Mouse (Mus musculus) liver, embryonic 12.5 days (tissue): Measurements from ENCODE around the gene Grk6. TPM values are rescaled to one million over a fixed set of nuclear protein-coding genes. Genes with fewer than 3 reads are reported as not detected.

Experiments
- ATAC-seq: fragments of 200-750 bp; cut with Nextera tagmentation; 2 replicates; pipeline ENCODE4 v1.8.0; 2017; ENCODE audit warnings: moderate number of reproducible peaks, mild to moderate bottlenecking, moderate library complexity
- H3K27ac ChIP-seq: fragments of 300-500 bp; sonication (generic); 2 replicates; pipeline ENCODE4 v1.5.1; 2016; ENCODE audit warnings: mild to moderate bottlenecking
- H3K27me3 ChIP-seq: fragments of 300-500 bp; sonication (generic); replicated peaks from 2 replicates; pipeline ENCODE4 v1.6.1; 2016; ENCODE audit warnings: mild to moderate bottlenecking, moderate library complexity
- H3K36me3 ChIP-seq: fragments of 300-500 bp; sonication (generic); 2 replicates; pipeline ENCODE4 v1.6.1; 2016; ENCODE audit warnings: mild to moderate bottlenecking, moderate library complexity
- H3K4me1 ChIP-seq: fragments of 300-500 bp; sonication (generic); 2 replicates; pipeline ENCODE4 v1.6.1; 2016
- H3K4me2 ChIP-seq: fragments of 300-500 bp; sonication (generic); 2 replicates; pipeline ENCODE4 v1.6.1; 2016; ENCODE audit warnings: mild to moderate bottlenecking, moderate library complexity
- H3K4me3 ChIP-seq: fragments of 300-500 bp; sonication (generic); 2 replicates; pipeline ENCODE4 v1.5.1; 2016; ENCODE audit warnings: mild to moderate bottlenecking, moderate library complexity
- H3K9ac ChIP-seq: fragments of 300-500 bp; sonication (generic); 2 replicates; pipeline ENCODE4 v1.6.1; 2016; ENCODE audit warnings: mild to moderate bottlenecking, moderate library complexity
- H3K9me3 ChIP-seq: fragments of 300-500 bp; sonication (generic); replicated peaks from 2 replicates; pipeline ENCODE4 v1.6.1; 2016; ENCODE audit warnings: mild to moderate bottlenecking, moderate library complexity
- WGBS: fragments of 180-500 bp; shearing (Covaris S2); methylation state at CpG from one replicate; pipeline ENCODE4 v1.1.7; 2016; ENCODE audit not compliant: insufficient replicate concordance; 5-methylcytosine and 5-hydroxymethylcytosine counted together
- microRNA-seq: library from miRNA; unstranded; fragments of <30 nt; microRNA quantifications from one replicate; pipeline ENCODE4, GENCODE M21; 2017
- polyA plus RNA-seq: library from polyadenylated mRNA; unstranded; fragments of >200 nt; fragmentation: Nextera tagmentation; extraction: Ambion mirVana; gene quantifications from 2 replicates; pipeline ENCODE4 v1.2.1, GENCODE M21; 2016

Gene Grk6
- polyA plus RNA-seq, 1 experiment from 2014 or later, result 44.6 TPM

- Histone ChIP-seq H3K4me3 (no peak overlapping the region), H3K4me2 (no peak overlapping the region), H3K36me3 (peaks cover 47% of the 10 kb centered on the region), H3K4me1 (peaks cover 11% of the 10 kb centered on the region), H3K27ac (no peak overlapping the region), H3K9me3 (no peaks in the 10 kb centered on the region), H3K27me3 (peaks cover 27% of the 10 kb centered on the region), H3K9ac (no peak overlapping the region)
- 69% methylated on average over 11 of the region's 11 CpGs for WGBS
- ATAC-seq, result no peak
Measured at GRCm38 (mm10) chr13:55498906-55499305, 54.0 kb downstream of the Grk6 start.

- WGBS, result 63% methylated on average over 10 of the region's 10 CpGs
- Histone ChIP-seq H3K4me3 (no peak overlapping the region), H3K36me3 (peaks cover 63% of the 10 kb centered on the region), H3K27me3 (peaks cover 12% of the 10 kb centered on the region; the same call in 1 of the 2 replicates), H3K9me3 (no peaks in the 10 kb centered on the region), H3K4me1 (no peaks in the 10 kb centered on the region), H3K4me2 (no peak overlapping the region), H3K9ac (no peak overlapping the region), H3K27ac (no peak overlapping the region)
- ATAC-seq, result no peak
Measured at GRCm38 (mm10) chr13:55500575-55500974, 55.7 kb downstream of the Grk6 start.

- Histone ChIP-seq H3K4me1 (peaks cover 2% of the 10 kb centered on the region), H3K9me3 (no peaks in the 10 kb centered on the region), H3K4me2 (no peak overlapping the region), H3K27ac (no peak overlapping the region), H3K9ac (no peak overlapping the region), H3K36me3 (peaks cover 82% of the 10 kb centered on the region), H3K27me3 (no peaks in the 10 kb centered on the region), H3K4me3 (no peak overlapping the region)
- WGBS, result 81% methylated on average over 8 of the region's 8 CpGs
- ATAC-seq, result no peak
Measured at GRCm38 (mm10) chr13:55502405-55502804, 57.5 kb downstream of the Grk6 start.

- Histone ChIP-seq H3K4me3 (no peak overlapping the region), H3K4me1 (peaks cover 18% of the 10 kb centered on the region), H3K27ac (no peak overlapping the region), H3K27me3 (no peaks in the 10 kb centered on the region), H3K36me3 (peaks cover 84% of the 10 kb centered on the region), H3K4me2 (no peak overlapping the region), H3K9me3 (no peaks in the 10 kb centered on the region), H3K9ac (no peak overlapping the region)
- WGBS, result 70% methylated on average over 5 of the region's 5 CpGs
- ATAC-seq, result no peak
Measured at GRCm38 (mm10) chr13:55504390-55504789, 59.5 kb downstream of the Grk6 start.

- no peak overlapping the region for H3K4me3 ChIP-seq
- H3K36me3 ChIP-seq, result peaks cover 79% of the 10 kb centered on the region
- ATAC-seq, result no peak
- H3K9ac ChIP-seq, result no peak overlapping the region
- WGBS, result 78% methylated on average over 9 of the region's 9 CpGs
- H3K4me2 ChIP-seq, result no peak overlapping the region
- H3K9me3 ChIP-seq, result no peaks in the 10 kb centered on the region
- H3K4me1 ChIP-seq, result peaks cover 32% of the 10 kb centered on the region
- H3K27me3 ChIP-seq, result no peaks in the 10 kb centered on the region
- no peak overlapping the region for H3K27ac ChIP-seq
Measured at GRCm38 (mm10) chr13:55505810-55506209, 60.9 kb downstream of the Grk6 start.

- peaks cover 41% of the 10 kb centered on the region for H3K4me1 ChIP-seq
- no peak overlapping the region for H3K4me3 ChIP-seq
- no peaks in the 10 kb centered on the region for H3K27me3 ChIP-seq
- H3K4me2 ChIP-seq, result no peak overlapping the region
- H3K9me3 ChIP-seq, result no peaks in the 10 kb centered on the region
- no peak overlapping the region for H3K9ac ChIP-seq
- ATAC-seq, result no peak
- WGBS, result 90% methylated on average over 10 of the region's 10 CpGs
- peaks cover 71% of the 10 kb centered on the region for H3K36me3 ChIP-seq
- no peak overlapping the region for H3K27ac ChIP-seq
Measured at GRCm38 (mm10) chr13:55506697-55507096, 61.8 kb downstream of the Grk6 start.

GRCm38 (mm10) chr13:55507877-55508276 is 63.0 kb downstream of the Grk6 start:
- H3K4me1 ChIP-seq, result peaks cover 53% of the 10 kb centered on the region
- H3K9ac ChIP-seq, result no peak overlapping the region
- H3K36me3 ChIP-seq, result peaks cover 62% of the 10 kb centered on the region
- no peak for ATAC-seq
- no peak overlapping the region for H3K27ac ChIP-seq
- H3K9me3 ChIP-seq, result no peaks in the 10 kb centered on the region
- no peaks in the 10 kb centered on the region for H3K27me3 ChIP-seq
- no peak overlapping the region for H3K4me2 ChIP-seq
- H3K4me3 ChIP-seq, result no peak overlapping the region
- WGBS, result 58% methylated on average over 11 of the region's 11 CpGs

GRCm38 (mm10) chr13:55508531-55508930 is 63.7 kb downstream of the Grk6 start:
- no peak overlapping the region for H3K4me3 ChIP-seq
- peak overlapping the region; percentile 34; the same call in 1 of the 2 replicates for H3K27ac ChIP-seq
- ATAC-seq, result no peak
- no peaks in the 10 kb centered on the region for H3K27me3 ChIP-seq
- peaks cover 56% of the 10 kb centered on the region for H3K4me1 ChIP-seq
- H3K36me3 ChIP-seq, result peaks cover 55% of the 10 kb centered on the region
- WGBS, result 91% methylated on average over 10 of the region's 10 CpGs
- no peaks in the 10 kb centered on the region for H3K9me3 ChIP-seq
- H3K9ac ChIP-seq, result no peak overlapping the region
- H3K4me2 ChIP-seq, result no peak overlapping the region

GRCm38 (mm10) chr13:55510332-55510667 is 65.4 kb downstream of the Grk6 start:
- peaks cover 14% of the 10 kb centered on the region for H3K27me3 ChIP-seq
- H3K9ac ChIP-seq, result no peak overlapping the region
- H3K9me3 ChIP-seq, result no peaks in the 10 kb centered on the region
- WGBS, result 17% methylated on average over 3 of the region's 3 CpGs
- H3K36me3 ChIP-seq, result peaks cover 38% of the 10 kb centered on the region
- peak overlapping the region; percentile 77; the same call in 1 of the 2 replicates for H3K27ac ChIP-seq
- peak overlapping the region; percentile 99 for H3K4me2 ChIP-seq
- peaks cover 61% of the 10 kb centered on the region for H3K4me1 ChIP-seq
- ATAC-seq, result peak; percentile 8; the same call in 1 of the 2 replicates
- H3K4me3 ChIP-seq, result no peak overlapping the region

Small RNAs within 50 kb of the gene (microRNA-seq; reads per million reads assigned to microRNA genes)
- gene Mir6943, result not detected
- gene Mir6944, result 15.5 reads per million, percentile 28 among the genes with 10 or more reads in this experiment
- gene Mir6945, result not detected

Other genes starting within 250 kb of the Grk6 start
- gene Nsd1, start 235.3 kb upstream of the Grk6 start, polyA plus RNA-seq, result 27.1 and 27.5 TPM in 2 replicates
- gene Prelid1, start 124.6 kb upstream of the Grk6 start, polyA plus RNA-seq, result 290 and 318 TPM in 2 replicates
- gene Rab24, start 123.1 kb upstream of the Grk6 start, polyA plus RNA-seq, result 57.6 and 64.1 TPM in 2 replicates
- 18.5 and 19.7 TPM in 2 replicates for gene Mxd3, start 115.2 kb upstream of the Grk6 start, polyA plus RNA-seq
- 85.4 and 87.9 TPM in 2 replicates for gene Lman2, start 82.3 kb upstream of the Grk6 start, polyA plus RNA-seq
- 1.9 and 2.5 TPM in 2 replicates for gene Rgs14, start 75.3 kb upstream of the Grk6 start, polyA plus RNA-seq
- gene Slc34a1, start 46.9 kb upstream of the Grk6 start, polyA plus RNA-seq, result not detected in 2 replicates
- not detected in 2 replicates for gene Pfn3, start 29.8 kb upstream of the Grk6 start, polyA plus RNA-seq
- 55.9 and 57.0 TPM in 2 replicates for gene F12, start 18.3 kb upstream of the Grk6 start, polyA plus RNA-seq
- gene Prr7, start 19.2 kb downstream of the Grk6 start, polyA plus RNA-seq, result not detected in 2 replicates
- 24.2 and 27.0 TPM in 2 replicates for gene Dbn1, start 43.0 kb downstream of the Grk6 start, polyA plus RNA-seq
- gene Pdlim7, start 68.6 kb downstream of the Grk6 start, polyA plus RNA-seq, result 44.3 and 45.2 TPM in 2 replicates
- 3.4 and 4.4 TPM in 2 replicates for gene Dok3, start 84.2 kb downstream of the Grk6 start, polyA plus RNA-seq
- gene Ddx41, start 91.6 kb downstream of the Grk6 start, polyA plus RNA-seq, result 40.2 and 42.0 TPM in 2 replicates
- 15.9 and 17.5 TPM in 2 replicates for gene Fam193b, start 126.0 kb downstream of the Grk6 start, polyA plus RNA-seq
- 73.8 and 75.8 TPM in 2 replicates for gene Tmed9, start 128.7 kb downstream of the Grk6 start, polyA plus RNA-seq
- 10.6 and 11.3 TPM in 2 replicates for gene B4galt7, start 154.8 kb downstream of the Grk6 start, polyA plus RNA-seq
- gene Caml, start 177.9 kb downstream of the Grk6 start, polyA plus RNA-seq, result 19.1 and 20.9 TPM in 2 replicates
- gene Ddx46, start 190.0 kb downstream of the Grk6 start, polyA plus RNA-seq, result 28.2 and 30.2 TPM in 2 replicates
- 22.8 and 23.2 TPM in 2 replicates for gene B230219D22Rik, start 248.1 kb downstream of the Grk6 start, polyA plus RNA-seq